Mouse (Mus musculus): ENCODE results near the gene Srrm1. TPM values are rescaled to one million over a fixed set of nuclear protein-coding genes. Genes with fewer than 3 reads are reported as not detected.
A peak's percentile ranks its signal among the peaks of the same experiment; 100 is the strongest.
"Not testable (repeated sequence)": the region's sequence is repeated elsewhere in the genome, so short reads cannot be mapped to it uniquely, and the experiment has no call there.

Srrm1 gene
- polyA plus RNA-seq, 1 experiment from 2014 or later, result 213 TPM

- ATAC-seq (ENCODE audit: insufficient number of reproducible peaks, low FRiP score, low TSS enrichment, low read depth), result no peak
- WGBS, result 42% methylated on average over 8 of the region's 8 CpGs
- H3K9ac ChIP-seq, result no peak overlapping the region
- H3K4me1 ChIP-seq, result peaks cover 8% of the 10 kb centered on the region
- H3K4me3 ChIP-seq (replicated peaks), result no peak overlapping the region
- no peaks in the 10 kb centered on the region for H3K9me3 ChIP-seq (replicated peaks)
- no peaks in the 10 kb centered on the region for H3K36me3 ChIP-seq
- no peak overlapping the region for H3K4me2 ChIP-seq (replicated peaks)
- no peak overlapping the region for H3K27ac ChIP-seq (replicated peaks)
- no peaks in the 10 kb centered on the region for H3K27me3 ChIP-seq
Measured at GRCm38 (mm10) chr4:135381355-135381754, 28.2 kb upstream of the Srrm1 start.

GRCm38 (mm10) chr4:135377241-135377640, 24.1 kb upstream of the Srrm1 start:
- no peaks in the 10 kb centered on the region for H3K4me1 ChIP-seq
- ATAC-seq (ENCODE audit: insufficient number of reproducible peaks, low FRiP score, low TSS enrichment, low read depth), result no peak
- H3K9ac ChIP-seq, result no peak overlapping the region
- H3K9me3 ChIP-seq (replicated peaks), result no peaks in the 10 kb centered on the region
- H3K27me3 ChIP-seq, result no peaks in the 10 kb centered on the region
- no peak overlapping the region for H3K4me2 ChIP-seq (replicated peaks)
- H3K27ac ChIP-seq (replicated peaks), result no peak overlapping the region
- H3K36me3 ChIP-seq, result no peaks in the 10 kb centered on the region
- no peak overlapping the region for H3K4me3 ChIP-seq (replicated peaks)
- WGBS, result 83% methylated on average over 11 of the region's 11 CpGs

- no peak overlapping the region for H3K9ac ChIP-seq
- no peak overlapping the region for H3K4me3 ChIP-seq (replicated peaks)
- H3K27ac ChIP-seq (replicated peaks), result no peak overlapping the region
- no peaks in the 10 kb centered on the region for H3K36me3 ChIP-seq
- WGBS, result 56% methylated on average over 3 of the region's 3 CpGs
- no peaks in the 10 kb centered on the region for H3K9me3 ChIP-seq (replicated peaks)
- H3K27me3 ChIP-seq, result no peaks in the 10 kb centered on the region
- H3K4me2 ChIP-seq (replicated peaks), result no peak overlapping the region
- ATAC-seq (ENCODE audit: insufficient number of reproducible peaks, low FRiP score, low TSS enrichment, low read depth), result no peak
- no peaks in the 10 kb centered on the region for H3K4me1 ChIP-seq
Measured at GRCm38 (mm10) chr4:135375444-135375843, 22.3 kb upstream of the Srrm1 start.

- Histone ChIP-seq H3K4me1 (no peaks in the 10 kb centered on the region), H3K27ac (replicated peaks) (no peak overlapping the region), H3K4me3 (replicated peaks) (no peak overlapping the region), H3K9me3 (replicated peaks) (no peaks in the 10 kb centered on the region), H3K4me2 (replicated peaks) (no peak overlapping the region), H3K9ac (no peak overlapping the region), H3K36me3 (no peaks in the 10 kb centered on the region), H3K27me3 (no peaks in the 10 kb centered on the region)
- no peak for ATAC-seq (ENCODE audit: insufficient number of reproducible peaks, low FRiP score, low TSS enrichment, low read depth)
- 78% methylated on average over 5 of the region's 5 CpGs for WGBS
Measured at GRCm38 (mm10) chr4:135373299-135373698, 20.2 kb upstream of the Srrm1 start.

- Histone ChIP-seq H3K27me3 (no peaks in the 10 kb centered on the region), H3K27ac (replicated peaks) (no peak overlapping the region), H3K4me3 (replicated peaks) (no peak overlapping the region), H3K9me3 (replicated peaks) (no peaks in the 10 kb centered on the region), H3K36me3 (no peaks in the 10 kb centered on the region), H3K4me2 (replicated peaks) (no peak overlapping the region), H3K4me1 (no peaks in the 10 kb centered on the region), H3K9ac (no peak overlapping the region)
- 64% methylated on average over 11 of the region's 11 CpGs for WGBS
- no peak for ATAC-seq (ENCODE audit: insufficient number of reproducible peaks, low FRiP score, low TSS enrichment, low read depth)
Measured at GRCm38 (mm10) chr4:135370372-135370771, 17.3 kb upstream of the Srrm1 start.

GRCm38 (mm10) chr4:135362828-135363227, 9.7 kb upstream of the Srrm1 start:
- Histone ChIP-seq H3K9me3 (replicated peaks) (no peaks in the 10 kb centered on the region), H3K4me3 (replicated peaks) (no peak overlapping the region), H3K9ac (no peak overlapping the region), H3K4me1 (no peaks in the 10 kb centered on the region), H3K27me3 (no peaks in the 10 kb centered on the region), H3K27ac (replicated peaks) (no peak overlapping the region), H3K4me2 (replicated peaks) (no peak overlapping the region), H3K36me3 (no peaks in the 10 kb centered on the region)
- WGBS, result 13% methylated on average over 6 of the region's 6 CpGs
- ATAC-seq (ENCODE audit: insufficient number of reproducible peaks, low FRiP score, low TSS enrichment, low read depth), result no peak

GRCm38 (mm10) chr4:135361722-135362121, 8.6 kb upstream of the Srrm1 start:
- Histone ChIP-seq H3K4me1 (no peaks in the 10 kb centered on the region), H3K27ac (replicated peaks) (no peak overlapping the region), H3K4me3 (replicated peaks) (no peak overlapping the region), H3K9ac (no peak overlapping the region), H3K36me3 (no peaks in the 10 kb centered on the region), H3K27me3 (no peaks in the 10 kb centered on the region), H3K9me3 (replicated peaks) (no peaks in the 10 kb centered on the region), H3K4me2 (replicated peaks) (no peak overlapping the region)
- 85% methylated on average over 12 of the region's 12 CpGs for WGBS
- no peak for ATAC-seq (ENCODE audit: insufficient number of reproducible peaks, low FRiP score, low TSS enrichment, low read depth)

GRCm38 (mm10) chr4:135358736-135359135, 5.6 kb upstream of the Srrm1 start:
- no peak overlapping the region for H3K4me2 ChIP-seq (replicated peaks)
- under 1% methylated on average over 6 of the region's 6 CpGs for WGBS
- no peak for ATAC-seq (ENCODE audit: insufficient number of reproducible peaks, low FRiP score, low TSS enrichment, low read depth)
- H3K9ac ChIP-seq, result no peak overlapping the region
- no peaks in the 10 kb centered on the region for H3K36me3 ChIP-seq
- no peaks in the 10 kb centered on the region for H3K9me3 ChIP-seq (replicated peaks)
- H3K27me3 ChIP-seq, result no peaks in the 10 kb centered on the region
- no peak overlapping the region for H3K27ac ChIP-seq (replicated peaks)
- peaks cover 9% of the 10 kb centered on the region for H3K4me1 ChIP-seq
- H3K4me3 ChIP-seq (replicated peaks), result no peak overlapping the region

GRCm38 (mm10) chr4:135357221-135357920, 4.2 kb upstream of the Srrm1 start:
- Histone ChIP-seq H3K27me3 (no peaks in the 10 kb centered on the region), H3K27ac (replicated peaks) (no peak overlapping the region), H3K4me3 (replicated peaks) (no peak overlapping the region), H3K36me3 (no peaks in the 10 kb centered on the region), H3K9me3 (replicated peaks) (no peaks in the 10 kb centered on the region), H3K9ac (no peak overlapping the region), H3K4me1 (peaks cover 9% of the 10 kb centered on the region), H3K4me2 (replicated peaks) (no peak overlapping the region)
- ATAC-seq (ENCODE audit: insufficient number of reproducible peaks, low FRiP score, low TSS enrichment, low read depth), result no peak
- WGBS, result 70% methylated on average over 12 of the region's 12 CpGs

- no peak overlapping the region for H3K4me2 ChIP-seq (replicated peaks)
- no peak overlapping the region for H3K9ac ChIP-seq
- no peak overlapping the region for H3K4me3 ChIP-seq (replicated peaks)
- no peaks in the 10 kb centered on the region for H3K27me3 ChIP-seq
- no peaks in the 10 kb centered on the region for H3K36me3 ChIP-seq
- H3K4me1 ChIP-seq, result peaks cover 20% of the 10 kb centered on the region
- H3K9me3 ChIP-seq (replicated peaks), result no peaks in the 10 kb centered on the region
- no peak for ATAC-seq (ENCODE audit: insufficient number of reproducible peaks, low FRiP score, low TSS enrichment, low read depth)
- no peak overlapping the region for H3K27ac ChIP-seq (replicated peaks)
- WGBS, result 58% methylated on average over 9 of the region's 9 CpGs
Measured at GRCm38 (mm10) chr4:135355886-135356550, 2.9 kb upstream of the Srrm1 start.

- H3K4me3 ChIP-seq (replicated peaks); H3K4me2 ChIP-seq (replicated peaks); H3K9me3 ChIP-seq (replicated peaks); ATAC-seq (ENCODE audit: insufficient number of reproducible peaks, low FRiP score, low TSS enrichment, low read depth); H3K27me3 ChIP-seq; H3K9ac ChIP-seq; H3K36me3 ChIP-seq: not testable (repeated sequence)
- H3K4me1 ChIP-seq, result peaks cover 21% of the 10 kb centered on the region
- H3K27ac ChIP-seq (replicated peaks), result peak overlapping the region; percentile 99
Measured at GRCm38 (mm10) chr4:135354751-135355150, 1.6 kb upstream of the Srrm1 start.

Measured in embryonic facial prominence, embryonic 15.5 days (tissue).